Mouse (Mus musculus) urinary bladder, postnatal 10 days (tissue): ENCODE data around the gene Gprc5c.

ENCODE experiments used
- DNase-seq: peaks from one replicate; pipeline ENCODE4 v3.0.0; 2022; ENCODE audit warnings: low spot score

The Gprc5c gene

DNA sequence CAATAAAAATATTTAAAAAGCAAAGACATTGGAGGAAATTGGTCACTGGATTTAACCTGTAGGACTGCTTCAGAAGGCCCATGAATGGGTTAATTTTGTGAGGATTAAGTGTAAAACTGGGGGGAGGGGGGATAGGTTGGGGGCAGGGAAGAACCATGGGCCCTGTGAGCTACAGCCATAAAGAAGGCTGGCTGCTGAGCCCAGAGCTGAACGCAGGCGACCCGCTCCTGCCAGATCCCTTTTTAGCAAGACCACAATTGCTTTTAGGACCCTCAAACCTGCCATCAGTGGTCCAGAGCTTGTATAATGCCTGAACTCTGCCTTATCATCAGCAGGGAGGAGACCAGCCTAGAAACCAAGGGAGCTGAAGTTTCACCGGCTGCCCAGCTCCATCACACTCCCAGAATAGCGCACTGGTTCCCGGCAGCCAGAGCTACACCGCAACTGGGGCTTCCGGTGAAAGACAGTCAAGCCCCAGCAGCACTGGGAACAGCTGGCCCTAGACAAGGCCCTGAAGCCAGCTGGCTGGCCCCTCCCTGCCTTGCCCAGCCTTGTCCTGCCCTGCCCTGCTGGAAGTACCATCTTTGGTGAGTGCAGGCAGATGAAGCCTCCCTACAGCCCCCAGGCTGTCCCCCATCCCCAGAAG is 7.0 kb upstream of the Gprc5c start:
- DNase-seq: no peak

DNA sequence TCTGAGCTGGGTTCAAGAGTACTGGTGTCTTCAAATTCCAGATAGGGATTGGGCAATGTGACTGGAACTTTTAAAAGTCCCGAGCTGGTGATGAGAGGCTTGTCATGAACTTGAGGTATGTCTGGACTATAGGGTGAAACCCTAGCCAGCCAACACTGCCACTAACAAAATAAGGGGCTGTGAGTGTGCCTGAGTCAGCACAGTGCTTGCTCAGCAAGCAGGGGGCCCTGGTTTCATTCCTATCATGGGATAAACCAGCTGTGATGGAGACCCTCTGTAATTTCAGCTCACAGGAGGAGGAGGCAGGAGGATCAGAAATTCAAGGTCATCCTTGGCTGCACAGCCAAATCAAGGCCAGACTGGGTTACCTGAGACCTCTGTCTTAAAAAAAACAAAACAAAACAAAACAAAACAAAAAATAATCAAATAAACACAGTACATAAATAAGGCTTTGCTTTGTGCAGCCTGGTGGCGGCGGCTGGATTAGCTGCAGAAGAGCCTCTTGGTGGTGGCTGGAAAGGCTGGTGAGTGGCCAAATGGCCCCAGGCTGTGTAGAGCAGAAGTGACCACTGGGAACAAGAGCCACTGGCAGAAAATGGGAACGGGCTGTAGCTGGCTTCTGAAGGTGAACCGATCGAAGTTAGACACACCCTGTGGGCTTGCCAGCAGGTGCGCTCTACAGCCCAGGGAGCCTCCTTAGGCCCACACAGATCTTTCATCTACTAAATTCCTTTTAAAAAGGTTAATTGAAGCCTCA is 6.3 kb upstream of the Gprc5c start:
- no peak for DNase-seq

DNA sequence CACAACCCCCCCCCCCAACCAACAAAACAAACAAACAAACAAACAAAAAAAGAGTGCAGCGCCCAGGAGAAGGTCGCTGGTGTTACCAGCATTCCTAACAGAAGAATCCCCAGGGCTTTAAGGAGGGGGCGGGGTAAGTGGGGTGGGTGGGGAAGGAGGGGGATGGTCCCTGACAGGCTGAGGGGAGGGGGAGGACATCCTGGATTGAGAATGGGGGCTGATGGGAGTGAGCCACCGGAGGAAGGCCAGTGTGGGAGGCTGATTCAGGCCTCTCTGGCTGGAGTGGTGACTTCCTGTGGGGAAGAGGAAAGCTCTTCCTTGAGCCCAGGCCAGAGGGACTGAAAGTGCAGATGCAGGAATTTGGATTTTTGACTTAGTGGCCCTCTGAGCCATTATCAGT is 4.6 kb upstream of the Gprc5c start:
- no peak for DNase-seq

DNA sequence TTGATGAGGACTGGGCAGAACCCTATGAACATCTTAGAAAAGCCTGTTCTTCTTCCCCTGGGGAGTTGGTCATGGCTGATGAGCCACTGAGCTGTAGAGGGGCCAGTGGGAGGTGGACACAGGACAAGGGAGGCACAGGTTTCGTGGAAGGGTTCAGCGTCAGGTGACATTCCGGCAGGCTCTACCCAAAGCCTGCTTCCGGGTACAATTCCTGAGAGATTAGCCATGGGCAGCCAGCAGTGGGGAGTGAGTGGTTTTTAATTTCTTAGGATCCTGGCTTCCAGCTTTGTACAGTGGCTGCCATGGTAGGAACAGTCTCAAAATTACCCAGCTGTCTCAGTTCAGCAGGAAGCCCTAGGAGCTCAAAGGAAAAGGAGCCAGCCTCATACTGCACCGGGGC is 3.9 kb upstream of the Gprc5c start:
- no peak for DNase-seq

DNA sequence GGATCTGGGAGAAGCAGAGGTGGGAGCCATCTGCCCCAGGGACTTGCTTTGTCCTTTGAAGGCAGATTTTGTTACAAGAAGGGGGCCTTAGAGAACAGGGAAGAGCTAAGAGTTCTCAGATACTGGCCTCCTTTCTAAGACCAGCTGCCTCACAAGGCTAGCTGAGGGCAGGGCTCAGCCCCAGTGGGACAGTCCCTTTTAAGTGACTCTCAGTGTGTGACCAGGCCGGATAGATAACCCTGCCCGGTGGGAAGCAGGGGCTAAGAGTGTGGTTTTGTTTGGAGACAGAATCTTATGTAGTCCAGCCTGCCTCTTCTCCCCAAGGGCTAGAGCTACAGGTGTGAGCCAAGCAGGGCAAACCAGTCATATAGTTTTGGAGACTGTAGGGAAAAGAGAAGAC is 1.4 kb upstream of the Gprc5c start:
- no peak for DNase-seq

DNA sequence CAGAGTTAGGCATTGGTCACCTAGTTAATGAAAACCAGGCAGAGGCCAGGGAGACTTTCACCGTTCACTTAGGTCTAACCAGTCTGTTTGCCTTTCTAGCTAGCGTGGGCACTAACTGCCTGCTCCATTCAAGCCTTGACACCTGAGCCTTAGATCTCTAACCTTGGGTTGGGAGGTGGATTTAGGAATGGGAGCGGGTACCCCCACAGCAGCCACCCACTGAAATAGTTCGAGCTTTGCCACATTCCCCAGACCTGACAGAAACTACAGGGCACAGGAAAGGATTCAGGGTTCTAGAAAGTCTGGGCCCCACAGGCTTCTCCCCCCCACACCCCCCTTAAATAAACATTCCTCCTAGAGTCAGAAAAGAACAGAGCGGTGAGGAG is 893 bp upstream of the Gprc5c start:
- no peak for DNase-seq

DNA sequence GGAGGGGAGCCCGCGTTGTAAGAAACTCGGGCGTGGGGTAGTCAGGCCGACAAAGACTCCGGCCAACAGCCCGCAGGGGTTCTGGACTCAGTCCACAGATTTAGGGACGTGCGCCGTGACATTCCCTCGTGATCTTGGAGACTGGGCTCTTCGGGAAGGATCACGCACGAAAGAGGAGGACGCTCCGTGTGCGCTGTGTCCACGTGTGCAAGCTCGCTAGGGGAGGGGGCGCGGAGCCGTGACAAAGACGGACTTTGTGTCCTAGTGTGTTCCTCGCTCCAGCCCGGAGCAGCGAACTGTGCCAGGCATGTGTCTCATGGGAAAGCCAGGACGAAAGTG is 286 bp downstream of the Gprc5c start:
- no peak for DNase-seq

DNA sequence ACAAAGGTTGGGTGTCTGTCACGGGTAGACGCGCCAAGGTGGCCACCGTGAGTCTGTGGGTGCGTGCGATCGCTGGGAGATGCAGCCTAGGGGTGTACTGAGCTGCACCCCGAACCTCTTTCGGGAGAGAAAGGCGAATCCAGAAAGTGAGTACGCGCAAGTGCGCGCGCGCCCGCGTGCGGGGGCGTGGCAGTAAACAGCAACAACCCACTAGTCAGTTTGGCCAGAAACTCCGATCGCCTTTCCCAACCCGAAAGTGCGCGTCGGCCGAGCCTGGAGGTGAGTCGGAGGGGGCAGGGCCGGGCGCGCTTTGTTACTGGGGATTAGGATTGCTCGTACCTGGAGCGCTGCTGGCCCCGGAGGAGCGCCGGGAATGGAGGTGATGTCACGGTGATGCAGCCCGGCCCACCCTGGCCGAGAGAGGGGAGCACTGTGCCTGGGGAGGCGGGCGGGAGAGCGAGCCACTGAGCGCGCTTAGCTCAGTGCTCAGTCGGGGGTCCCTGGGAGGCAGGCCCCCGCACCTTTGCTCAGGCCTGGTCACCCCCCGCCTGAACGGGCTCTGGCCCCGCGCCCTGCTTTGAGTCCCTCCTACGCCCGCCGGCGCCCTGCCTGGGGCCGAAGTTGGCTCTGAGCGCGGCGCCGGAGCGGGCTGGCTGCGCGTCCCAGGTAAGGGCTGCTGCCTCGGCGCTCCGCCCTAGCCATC is 807 bp downstream of the Gprc5c start:
- peak; percentile 29 for DNase-seq

DNA sequence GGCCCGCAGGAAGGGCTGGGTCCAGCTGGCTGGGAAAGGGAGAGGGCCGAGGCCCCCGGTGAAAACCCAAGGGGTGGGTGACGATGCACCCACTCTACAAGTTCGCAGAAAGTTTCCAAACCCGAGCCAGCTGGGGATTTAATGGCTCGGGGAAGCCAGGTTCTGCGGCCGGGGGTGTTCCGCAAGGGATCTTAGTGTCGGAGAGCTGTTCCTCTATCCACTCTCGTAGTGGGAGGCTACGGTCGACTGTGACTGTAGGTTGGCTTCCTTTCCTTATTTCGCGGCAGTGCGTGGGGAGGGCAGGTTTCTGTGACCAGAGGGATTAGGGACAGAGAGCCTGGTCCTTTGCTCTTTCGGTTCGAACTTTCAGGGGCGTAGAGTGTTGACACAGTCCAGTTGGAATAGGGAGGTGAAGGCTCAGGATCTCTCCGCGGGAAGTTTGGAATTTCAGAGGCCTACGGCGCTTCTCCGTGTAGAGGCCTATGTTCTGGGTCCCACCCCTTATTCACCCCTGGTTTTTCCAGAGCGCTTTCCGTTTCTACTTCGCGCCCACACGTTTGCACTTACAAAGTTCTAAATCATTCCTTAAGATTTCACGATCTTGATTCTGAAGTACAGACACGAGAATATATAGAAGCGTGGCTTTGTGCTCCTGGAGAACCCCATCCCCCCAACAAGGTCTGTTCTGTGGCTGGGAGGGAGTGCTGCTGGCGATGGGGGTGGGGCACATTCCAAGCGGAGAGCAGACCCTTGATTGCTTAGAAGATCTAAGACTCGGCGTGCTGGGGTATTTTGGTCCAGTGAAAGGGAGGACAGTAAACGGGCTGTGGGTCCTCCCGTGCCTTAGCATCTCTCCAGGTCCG is 1.6 kb downstream of the Gprc5c start:
- no peak for DNase-seq

DNA sequence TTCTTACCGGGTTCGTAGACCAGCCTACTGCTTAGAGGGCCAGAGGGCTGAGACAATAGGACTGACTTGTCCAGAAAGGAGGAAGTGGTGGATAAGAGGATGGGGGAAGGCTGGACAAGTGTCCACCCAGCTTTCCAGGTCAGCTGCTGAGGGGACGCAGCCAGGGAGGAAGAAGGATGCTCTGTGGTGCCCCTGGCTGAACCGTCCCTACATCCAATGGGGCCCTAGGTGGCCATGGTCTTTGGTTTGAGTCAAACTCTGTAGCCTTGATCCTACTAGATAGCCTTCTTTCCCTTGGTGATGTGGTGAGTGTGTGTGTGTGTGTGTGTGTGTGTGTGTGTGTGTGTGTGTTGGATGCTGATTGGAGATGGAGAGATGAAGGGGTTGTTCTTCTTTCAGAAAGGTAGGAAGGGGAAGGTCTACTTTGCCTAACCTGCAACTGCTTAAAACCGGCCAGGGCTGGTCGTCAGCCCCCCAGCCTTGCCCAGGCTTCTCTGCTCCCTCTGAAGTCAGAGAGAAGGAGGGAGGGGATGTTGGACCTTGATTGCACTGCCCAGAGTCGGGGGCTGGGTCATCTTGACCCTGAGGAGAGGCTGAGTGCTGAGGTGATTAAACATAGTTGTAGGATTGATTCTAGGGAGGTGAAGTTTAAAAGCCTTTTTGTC is 2.4 kb downstream of the Gprc5c start:
- DNase-seq: no peak

DNA sequence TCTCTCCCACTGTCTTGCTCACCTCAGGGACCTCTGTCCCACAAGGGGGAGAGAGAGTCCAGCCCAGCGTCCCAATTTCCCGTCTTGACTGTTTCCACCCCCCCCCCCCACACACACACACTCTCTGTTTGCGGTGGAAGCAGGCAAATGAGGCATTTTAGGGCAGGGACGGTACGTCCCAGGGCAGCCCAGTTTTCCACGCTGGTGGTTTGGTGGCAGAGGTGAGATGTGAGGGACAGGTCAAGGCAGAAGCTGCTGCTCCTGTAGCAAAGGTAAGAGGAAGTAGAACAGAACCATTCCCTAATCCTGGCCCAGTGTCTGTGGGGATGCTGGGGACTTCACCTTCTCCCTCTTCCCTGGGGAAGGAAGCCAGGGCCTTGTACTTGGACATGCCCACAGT is 3.6 kb downstream of the Gprc5c start:
- no peak for DNase-seq

DNA sequence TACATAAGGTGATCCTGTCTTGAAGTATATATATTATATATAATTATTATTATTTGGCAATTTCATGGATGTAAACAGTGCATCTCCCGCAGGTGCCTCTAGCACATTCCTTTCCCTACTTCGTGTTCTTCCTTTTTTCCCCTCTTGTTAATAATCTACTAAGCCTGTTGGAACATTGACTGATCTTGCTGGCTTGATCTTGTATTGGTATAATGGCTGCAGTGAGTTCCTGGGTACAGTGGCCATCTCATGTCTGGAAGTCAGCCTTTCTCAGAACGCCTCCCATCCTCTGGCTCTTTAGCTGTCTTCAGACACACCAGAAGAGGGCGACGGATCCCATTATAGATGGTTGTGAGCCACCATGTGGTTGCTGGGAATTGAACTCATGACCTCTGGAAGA is 5.2 kb downstream of the Gprc5c start:
- no peak for DNase-seq

DNA sequence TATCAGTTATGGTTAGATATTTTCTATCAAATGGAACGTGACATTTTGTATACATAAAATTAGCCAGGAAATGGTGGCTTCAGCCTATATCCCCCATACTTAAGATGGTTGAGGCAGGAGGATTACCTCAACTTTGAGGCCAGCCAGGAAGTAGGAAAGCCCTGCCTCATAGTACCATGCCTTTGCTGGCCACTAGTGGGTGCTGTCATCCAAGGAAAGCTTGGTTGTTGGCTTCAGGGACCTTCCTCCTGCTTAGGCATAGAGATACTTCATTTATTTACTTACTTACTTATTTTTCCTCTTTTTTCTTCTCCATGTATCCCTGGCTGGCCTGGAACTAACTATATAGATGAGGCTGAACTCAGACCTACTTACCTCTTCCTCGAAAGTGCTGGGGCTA is 7.7 kb downstream of the Gprc5c start:
- no peak for DNase-seq

DNA sequence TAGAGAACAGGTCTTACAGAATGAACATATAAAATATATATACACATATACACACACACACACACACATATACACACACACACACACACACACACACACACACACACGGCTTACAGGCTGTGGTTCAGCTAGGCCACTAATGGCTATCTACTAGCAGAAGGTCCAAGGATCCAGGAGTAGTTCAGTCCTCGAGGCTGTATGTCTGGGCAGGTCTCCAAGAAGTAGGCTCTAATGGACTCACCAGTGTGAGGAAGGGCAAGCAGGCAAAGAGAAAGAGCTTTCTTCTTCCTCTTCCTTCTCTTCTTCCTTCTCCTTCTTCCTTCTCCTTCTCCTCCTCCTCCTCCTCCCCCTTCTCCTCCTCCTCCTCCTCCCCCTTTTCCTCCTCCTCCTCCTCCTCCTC is 10.1 kb downstream of the Gprc5c start:
- DNase-seq: no peak

DNA sequence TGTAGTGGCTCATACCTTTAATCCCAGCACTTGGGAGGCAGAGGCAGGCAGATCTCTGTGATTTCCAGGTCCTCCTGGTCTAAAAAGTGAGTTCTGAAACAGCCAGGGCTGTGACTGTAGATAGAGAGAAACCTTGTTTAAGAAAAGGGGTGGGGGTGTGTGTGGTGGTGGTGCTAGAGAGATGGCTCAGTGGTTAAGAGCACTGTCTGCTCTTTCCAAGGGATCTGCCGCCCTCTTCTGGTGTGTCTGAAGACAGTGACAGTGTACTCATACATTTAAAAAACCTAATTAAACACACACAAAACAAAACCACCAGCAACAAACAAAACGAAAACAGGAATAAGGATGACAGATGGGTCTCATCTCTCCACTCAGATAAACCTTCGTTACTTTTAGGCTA is 11.7 kb downstream of the Gprc5c start:
- no peak for DNase-seq

DNA sequence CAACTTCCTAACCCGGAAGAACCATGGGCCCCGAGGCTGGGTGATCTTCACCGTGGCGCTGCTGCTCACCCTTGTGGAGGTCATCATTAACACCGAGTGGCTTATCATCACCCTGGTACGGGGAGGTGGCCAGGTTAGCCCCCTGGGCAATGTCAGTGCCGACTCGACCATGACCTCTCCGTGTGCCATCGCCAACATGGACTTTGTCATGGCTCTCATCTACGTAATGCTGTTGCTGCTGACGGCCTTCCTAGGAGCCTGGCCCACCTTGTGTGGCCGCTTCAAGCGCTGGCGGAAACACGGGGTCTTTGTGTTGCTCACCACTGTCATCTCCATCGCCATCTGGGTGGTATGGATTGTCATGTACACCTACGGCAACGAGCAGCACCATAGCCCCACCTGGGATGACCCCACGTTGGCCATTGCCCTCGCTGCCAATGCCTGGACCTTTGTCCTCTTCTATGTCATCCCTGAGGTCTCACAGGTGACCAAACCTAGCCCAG is 13.0 kb downstream of the Gprc5c start:
- DNase-seq: no peak

DNA sequence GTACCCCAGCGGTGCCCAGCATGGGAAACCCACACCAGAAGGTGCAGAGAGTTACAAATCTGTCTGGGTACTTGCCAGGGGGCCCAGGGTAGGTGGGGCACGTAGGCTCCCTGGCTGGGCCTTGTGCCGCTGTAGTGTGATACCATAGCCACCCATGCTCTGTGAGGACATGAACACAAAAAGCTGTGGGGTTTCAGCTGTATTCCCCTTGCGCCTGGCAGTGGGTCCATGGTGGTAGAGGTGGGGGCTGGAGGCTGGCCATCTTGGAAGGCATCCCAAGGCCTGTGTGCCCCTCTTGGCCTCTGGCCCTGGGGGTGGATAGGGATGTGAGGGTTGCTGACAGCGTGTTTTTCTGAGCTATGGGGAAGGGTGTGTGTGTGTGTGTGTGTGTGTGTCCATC is 15.0 kb downstream of the Gprc5c start:
- no peak for DNase-seq

DNA sequence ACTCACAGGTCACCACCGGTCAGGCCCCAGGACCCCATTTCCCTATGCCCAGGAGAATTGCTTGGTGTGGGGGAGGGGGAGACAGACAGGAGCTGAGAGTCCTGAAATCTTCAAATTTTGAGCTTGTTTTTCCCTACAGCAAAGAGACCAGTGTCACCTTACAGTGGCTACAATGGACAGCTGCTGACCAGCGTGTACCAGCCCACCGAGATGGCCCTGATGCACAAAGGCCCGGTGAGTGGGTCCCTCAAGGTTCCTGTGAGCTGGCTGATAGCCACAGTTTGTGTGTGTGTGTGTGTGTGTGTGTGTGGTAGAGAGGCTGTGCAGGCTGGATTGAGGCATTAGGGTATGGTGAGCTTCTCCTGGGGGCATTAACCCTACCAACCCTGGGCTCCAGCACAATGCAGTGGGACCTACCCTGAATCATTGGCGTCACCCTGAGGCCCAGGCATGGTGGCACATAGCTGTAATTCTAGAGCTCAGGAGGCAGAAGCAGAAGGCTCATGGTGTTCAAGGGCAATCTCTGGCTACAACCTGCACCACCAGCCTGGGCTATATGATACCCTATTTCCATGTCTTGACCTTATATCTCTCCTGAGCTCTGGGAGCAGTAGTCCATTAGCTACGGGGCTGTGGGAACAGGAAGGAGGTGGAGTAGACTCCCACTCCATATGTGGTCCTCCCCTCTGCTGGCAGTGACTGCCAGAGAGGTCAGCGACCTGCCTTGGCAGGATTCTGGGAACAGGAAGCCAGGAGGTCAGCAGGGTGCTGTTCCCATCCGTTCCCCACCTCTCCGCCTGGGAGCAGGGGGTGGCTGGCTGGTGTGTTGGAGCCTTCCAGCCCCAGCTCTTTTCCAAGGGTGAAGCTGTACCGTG is 15.8 kb downstream of the Gprc5c start:
- DNase-seq: no peak

DNA sequence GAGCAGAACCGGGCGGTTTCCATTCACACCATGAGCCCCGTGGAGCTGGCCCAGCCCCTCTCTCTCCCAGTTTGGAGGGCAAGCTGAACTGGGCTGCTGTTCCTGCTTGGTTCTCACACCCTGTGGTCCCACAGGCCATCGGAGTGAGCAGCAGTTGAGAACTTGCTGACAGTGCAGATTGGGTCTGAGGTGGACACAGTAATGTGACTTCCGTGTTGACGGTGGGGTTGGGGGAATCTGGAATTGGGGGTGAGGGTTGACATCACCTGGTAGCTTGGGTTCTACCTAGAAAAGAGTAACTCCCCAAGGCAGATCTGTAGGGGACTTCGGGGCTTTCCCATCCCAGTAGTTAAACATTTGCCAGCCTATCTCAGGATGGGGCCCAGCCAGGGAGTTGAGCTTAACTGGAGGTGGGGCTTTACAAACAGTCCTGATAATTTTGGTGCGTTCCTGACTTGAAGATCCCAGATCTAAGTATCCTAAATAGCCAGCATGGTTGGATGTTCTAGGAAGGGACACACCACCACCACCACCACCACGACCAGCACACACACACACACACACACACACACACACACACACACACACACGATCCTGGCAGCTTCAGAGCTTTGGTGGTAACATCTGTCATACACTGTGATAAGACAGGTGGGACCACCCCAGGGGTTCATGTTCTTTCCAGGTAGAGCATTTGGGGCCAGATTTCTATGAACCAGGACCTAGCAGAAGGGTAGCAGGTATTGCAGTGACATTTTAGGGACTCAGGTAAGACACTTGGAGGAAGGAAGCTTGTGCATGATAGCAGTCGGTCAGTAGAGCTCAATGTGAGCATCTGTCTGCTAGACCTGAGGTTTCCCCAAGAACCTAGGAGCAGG is 16.6 kb downstream of the Gprc5c start:
- DNase-seq: no peak

DNA sequence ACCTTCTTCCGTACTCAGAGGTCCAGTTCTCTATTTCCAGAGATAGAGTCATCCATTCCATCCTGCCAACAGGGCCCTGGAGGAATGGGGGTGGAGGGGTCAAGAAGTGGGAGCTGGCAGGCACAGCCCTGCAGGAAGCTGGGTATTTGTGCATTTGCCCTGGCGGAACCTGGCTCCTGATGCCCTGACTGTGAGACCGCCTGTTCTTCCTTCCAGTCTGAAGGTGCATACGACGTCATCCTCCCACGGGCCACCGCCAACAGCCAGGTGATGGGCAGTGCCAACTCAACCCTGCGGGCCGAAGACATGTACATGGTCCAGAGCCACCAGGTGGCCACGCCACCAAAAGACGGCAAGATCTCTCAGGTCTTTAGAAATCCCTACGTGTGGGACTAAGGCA is 17.3 kb downstream of the Gprc5c start:
- no peak for DNase-seq
